Mouse (Mus musculus): ENCODE data around the gene Grid1. TPM values are rescaled to one million over a fixed set of nuclear protein-coding genes. Genes with fewer than 3 reads are reported as not detected.

The Grid1 gene
- polyA plus RNA-seq, 1 experiment from 2014 or later = 2.4 TPM

DNA sequence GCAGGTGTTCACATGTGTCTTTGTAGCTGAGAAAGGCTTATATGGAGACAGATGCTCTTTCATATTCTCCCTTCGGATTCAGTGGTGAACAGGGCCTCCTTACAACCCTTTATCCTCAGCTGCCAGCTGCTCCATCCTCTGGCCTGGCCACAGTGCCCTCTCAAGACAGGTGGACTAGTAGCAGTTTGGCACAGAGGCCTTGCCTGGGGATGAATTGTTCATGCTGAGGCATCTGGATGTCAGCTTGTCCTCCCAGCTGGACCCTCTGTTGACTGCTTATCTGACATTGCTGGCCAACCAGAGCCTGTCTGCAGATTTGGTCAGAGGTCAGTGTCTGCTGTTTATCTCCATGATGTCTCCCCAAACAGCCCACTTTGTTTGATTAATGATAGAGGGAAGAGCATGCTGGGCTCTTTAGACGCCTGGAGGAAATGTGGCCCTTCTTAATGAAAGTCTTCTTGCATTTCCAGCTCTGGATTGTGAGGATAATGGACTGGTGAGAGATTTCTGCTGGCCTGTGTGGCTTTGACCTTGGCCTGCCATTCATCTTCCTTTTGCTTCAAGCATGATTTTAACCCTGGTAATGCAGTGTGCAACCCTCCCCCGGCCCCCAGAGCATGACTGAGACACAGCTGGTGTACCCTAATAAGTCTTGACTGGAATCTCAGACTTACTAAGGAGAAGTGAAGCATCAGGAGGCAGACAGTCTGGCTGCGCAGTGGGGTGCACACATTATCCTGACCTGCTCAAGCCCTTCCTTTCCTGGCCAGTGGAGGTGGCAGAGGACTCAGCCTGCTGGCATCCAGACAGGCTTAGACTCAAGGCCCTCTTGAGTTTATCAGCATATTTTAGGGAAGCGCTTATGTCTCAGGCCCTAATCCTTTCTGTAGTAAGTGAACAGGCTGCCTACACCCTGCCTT lies 493.7 kb downstream of the Grid1 start:
- H3K4me2 ChIP-seq (replicated peaks) = no peak overlapping the region
- 0 out of 2 replicates have a peak, but pooled peaks have one; percentile 41 for ATAC-seq (ENCODE audit: low FRiP score, low read depth)
- H3K9ac ChIP-seq = no peak overlapping the region
- no peak overlapping the region for H3K27ac ChIP-seq
- 58% methylated on average over 5 of the region's 5 CpGs for WGBS
- no peaks in the 10 kb centered on the region for H3K27me3 ChIP-seq (replicated peaks)
- no peaks in the 10 kb centered on the region for H3K9me3 ChIP-seq
- H3K4me1 ChIP-seq = no peaks in the 10 kb centered on the region
- H3K36me3 ChIP-seq = no peaks in the 10 kb centered on the region
- no peak overlapping the region for H3K4me3 ChIP-seq

DNA sequence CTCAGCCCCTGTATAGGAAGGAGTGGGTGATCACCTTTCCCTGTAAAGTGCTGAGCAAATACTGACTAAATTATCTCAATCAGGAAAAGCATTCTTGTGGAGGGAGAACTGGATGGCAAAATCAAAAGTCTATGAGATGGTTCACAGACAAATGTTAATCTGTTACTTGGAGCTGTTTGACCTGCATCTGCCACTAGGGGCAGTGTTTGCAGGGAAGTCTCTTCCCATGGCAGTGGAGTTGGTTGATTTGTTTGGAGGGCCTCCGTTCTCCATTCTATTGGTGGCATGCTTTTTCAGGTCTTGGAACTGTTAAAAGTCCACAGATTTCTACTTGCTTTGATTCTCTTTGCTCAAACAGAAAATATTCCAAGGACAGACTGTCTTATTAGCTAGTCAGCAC lies 506.4 kb downstream of the Grid1 start:
- H3K27me3 ChIP-seq (replicated peaks) = no peaks in the 10 kb centered on the region
- ATAC-seq (ENCODE audit: low FRiP score, low read depth) = no peak

DNA sequence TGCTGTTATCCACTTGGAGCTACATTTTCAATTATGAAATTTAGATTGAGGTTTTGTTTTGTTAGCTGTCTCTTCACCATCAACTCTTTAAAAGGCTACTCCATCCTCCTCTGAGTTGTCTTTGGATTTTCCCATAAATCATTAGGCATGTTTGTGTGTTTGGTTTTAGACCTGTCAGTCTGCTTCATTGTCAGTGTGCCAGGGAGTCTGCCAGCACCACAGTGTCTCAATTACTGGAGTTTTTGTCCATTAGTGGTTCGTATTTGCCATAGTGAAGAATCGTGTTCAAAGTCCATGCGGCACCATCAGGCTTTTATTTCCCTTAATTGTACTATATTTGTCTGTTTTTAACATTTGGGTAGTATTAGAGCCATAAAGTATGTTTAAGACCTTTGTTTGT lies 516.7 kb downstream of the Grid1 start:
- no peaks in the 10 kb centered on the region for H3K4me1 ChIP-seq
- no peaks in the 10 kb centered on the region for H3K36me3 ChIP-seq
- H3K4me2 ChIP-seq (replicated peaks) = no peak overlapping the region
- H3K27ac ChIP-seq = no peak overlapping the region
- H3K9ac ChIP-seq = no peak overlapping the region
- 87% methylated on average over 3 of the region's 3 CpGs for WGBS
- H3K4me3 ChIP-seq = no peak overlapping the region
- H3K27me3 ChIP-seq (replicated peaks) = no peaks in the 10 kb centered on the region
- ATAC-seq (ENCODE audit: low FRiP score, low read depth) = no peak
- no peaks in the 10 kb centered on the region for H3K9me3 ChIP-seq

More for the DNA sequence above, 506.4 kb downstream of the Grid1 start:
- Histone ChIP-seq H3K9me3 (no peaks in the 10 kb centered on the region), H3K36me3 (no peaks in the 10 kb centered on the region), H3K27ac (no peak overlapping the region), H3K9ac (no peak overlapping the region), H3K4me1 (no peaks in the 10 kb centered on the region), H3K4me3 (no peak overlapping the region), H3K4me2 (replicated peaks) (no peak overlapping the region)
- 82% methylated on average over 1 of the region's 1 CpGs for WGBS

DNA sequence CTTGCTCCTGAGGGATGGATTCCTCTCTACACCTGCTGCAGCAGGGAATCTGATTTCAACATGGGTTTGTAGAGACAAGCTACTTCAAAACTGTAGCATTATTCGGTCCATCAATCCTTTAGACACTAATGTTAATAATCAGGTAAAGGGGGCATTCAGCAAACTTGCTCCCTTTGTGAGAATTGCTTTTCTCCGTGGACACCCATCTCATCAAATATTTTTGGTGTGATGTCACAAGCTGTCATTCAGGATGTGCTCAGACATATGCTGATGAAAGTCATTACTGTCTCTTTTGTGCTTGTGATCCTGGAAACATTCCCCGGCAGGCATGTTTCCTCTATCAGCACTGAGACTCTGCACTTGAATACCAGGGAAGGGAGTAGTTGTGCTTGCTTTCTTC lies 536.1 kb downstream of the Grid1 start:
- H3K27me3 ChIP-seq (replicated peaks) = no peaks in the 10 kb centered on the region
- no peak overlapping the region for H3K27ac ChIP-seq
- WGBS = 72% methylated on average over 3 of the region's 3 CpGs
- no peaks in the 10 kb centered on the region for H3K36me3 ChIP-seq
- H3K9me3 ChIP-seq = no peaks in the 10 kb centered on the region
- H3K4me1 ChIP-seq = no peaks in the 10 kb centered on the region
- H3K9ac ChIP-seq = no peak overlapping the region
- ATAC-seq (ENCODE audit: low FRiP score, low read depth) = no peak
- H3K4me3 ChIP-seq = no peak overlapping the region
- H3K4me2 ChIP-seq (replicated peaks) = no peak overlapping the region

DNA sequence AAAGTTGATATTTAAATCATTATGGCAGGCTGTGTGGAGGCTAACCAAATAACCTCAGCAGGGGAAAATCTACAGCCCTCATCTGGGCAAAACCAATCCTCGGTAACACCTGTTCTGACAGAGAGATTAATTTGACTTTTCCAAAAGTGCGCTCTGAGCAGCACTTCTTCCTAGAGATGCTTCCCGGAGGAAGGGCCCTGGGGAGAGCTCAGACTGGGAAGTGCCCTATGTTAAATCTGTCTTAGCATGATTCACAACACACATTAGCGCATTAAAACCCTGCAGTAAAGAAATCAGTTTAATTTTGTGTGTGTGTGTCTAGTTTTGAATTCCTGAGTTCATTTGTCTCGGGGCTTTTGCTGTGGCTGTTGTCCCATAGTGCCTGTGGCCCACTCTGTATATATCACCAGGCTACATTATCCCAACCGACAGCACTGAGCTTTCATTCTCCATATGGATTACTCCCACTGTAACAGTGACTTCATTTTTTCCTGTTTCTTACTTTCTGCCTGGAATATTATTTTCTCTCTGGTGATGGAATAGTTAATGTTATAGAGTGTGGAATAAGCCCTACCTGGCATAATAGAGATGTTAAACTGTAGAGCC lies 536.7 kb downstream of the Grid1 start:
- WGBS = 75% methylated on average over 6 of the region's 6 CpGs
- H3K4me1 ChIP-seq = no peaks in the 10 kb centered on the region

DNA sequence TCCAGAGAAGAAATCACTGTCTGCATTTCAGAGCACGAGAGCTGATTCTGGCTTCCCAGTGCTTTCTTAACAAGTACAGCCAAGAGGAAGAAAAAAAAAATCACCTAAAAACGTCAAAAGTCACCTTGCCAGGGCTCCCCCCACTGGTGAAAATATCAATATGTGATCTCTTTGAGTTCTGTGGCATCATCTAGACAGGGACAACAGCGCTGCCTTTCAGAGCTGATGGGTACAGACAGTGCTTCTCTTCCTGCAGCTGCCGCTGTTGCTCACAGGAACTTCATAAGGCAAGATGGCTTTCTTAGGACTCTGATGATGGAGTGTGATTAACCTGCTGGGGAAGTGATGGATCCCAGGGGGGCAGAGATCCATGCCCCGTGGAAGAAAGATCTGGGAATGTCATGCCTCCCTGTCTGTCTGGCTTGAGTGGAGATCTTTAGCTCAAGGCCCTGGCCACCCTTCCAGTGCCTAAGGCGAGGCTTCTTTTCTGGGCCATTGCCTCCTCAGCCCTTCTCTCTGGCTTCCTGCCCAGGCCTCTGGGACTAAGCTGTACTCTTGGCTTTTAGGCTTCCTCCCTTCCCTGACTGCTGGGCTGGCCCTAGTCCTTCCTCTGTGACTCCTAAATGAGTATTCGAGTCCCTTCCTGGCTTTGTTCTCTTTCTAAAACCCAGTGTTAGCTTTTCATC lies 538.4 kb downstream of the Grid1 start:
- Histone ChIP-seq H3K36me3 (no peaks in the 10 kb centered on the region), H3K27ac (no peak overlapping the region), H3K4me3 (no peak overlapping the region), H3K27me3 (replicated peaks) (no peaks in the 10 kb centered on the region), H3K9ac (no peak overlapping the region), H3K4me1 (no peaks in the 10 kb centered on the region), H3K9me3 (no peaks in the 10 kb centered on the region), H3K4me2 (replicated peaks) (no peak overlapping the region)
- 69% methylated on average over 7 of the region's 7 CpGs for WGBS
- no peak for ATAC-seq (ENCODE audit: low FRiP score, low read depth)

More for the DNA sequence above, 536.7 kb downstream of the Grid1 start:
- Histone ChIP-seq H3K9me3 (no peaks in the 10 kb centered on the region), H3K36me3 (no peaks in the 10 kb centered on the region), H3K27me3 (replicated peaks) (no peaks in the 10 kb centered on the region), H3K27ac (no peak overlapping the region), H3K4me3 (no peak overlapping the region), H3K4me2 (replicated peaks) (no peak overlapping the region), H3K9ac (no peak overlapping the region)
- no peak for ATAC-seq (ENCODE audit: low FRiP score, low read depth)

DNA sequence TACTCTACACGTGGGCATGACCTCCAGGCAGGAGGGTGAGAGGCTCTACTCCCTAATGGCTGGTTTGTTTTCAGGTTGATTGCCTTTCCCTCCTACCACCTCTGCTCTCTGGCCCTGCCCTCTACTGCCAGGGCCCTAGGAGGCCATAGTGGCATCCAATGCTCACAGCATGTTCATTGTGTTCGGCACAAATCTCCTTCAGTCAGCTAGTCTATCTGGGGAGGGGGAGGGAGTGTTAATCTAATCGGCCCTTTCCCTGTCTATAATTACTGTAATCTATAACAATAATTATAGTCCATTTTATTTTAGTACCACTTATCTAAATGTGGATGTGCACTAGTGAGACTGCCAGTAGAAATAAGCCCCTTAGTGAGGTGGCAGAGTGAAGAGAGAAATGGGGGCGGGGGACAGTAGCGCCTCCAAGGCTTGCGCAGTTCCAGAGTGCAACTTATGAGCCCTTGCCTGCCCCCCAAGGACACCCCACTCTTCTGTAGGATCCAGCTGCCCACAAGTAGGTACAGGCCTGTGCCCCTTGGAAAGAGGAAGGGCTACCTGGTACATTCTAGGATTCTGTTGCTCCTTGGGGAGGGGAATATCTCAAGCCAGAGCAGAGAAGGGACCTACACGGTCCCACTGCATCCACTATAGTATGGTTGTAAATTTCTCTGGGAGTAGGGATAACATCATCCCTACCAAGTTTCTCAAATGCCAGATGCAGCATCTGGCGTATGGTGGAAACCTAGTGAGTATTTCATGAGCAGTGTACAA lies 545.5 kb downstream of the Grid1 start:
- no peaks in the 10 kb centered on the region for H3K27me3 ChIP-seq (replicated peaks)
- H3K9ac ChIP-seq = no peak overlapping the region
- H3K27ac ChIP-seq = no peak overlapping the region
- H3K4me2 ChIP-seq (replicated peaks) = no peak overlapping the region
- no peaks in the 10 kb centered on the region for H3K9me3 ChIP-seq
- H3K4me3 ChIP-seq = no peak overlapping the region
- 74% methylated on average over 8 of the region's 8 CpGs for WGBS
- no peaks in the 10 kb centered on the region for H3K4me1 ChIP-seq
- no peak for ATAC-seq (ENCODE audit: low FRiP score, low read depth)
- no peaks in the 10 kb centered on the region for H3K36me3 ChIP-seq

DNA sequence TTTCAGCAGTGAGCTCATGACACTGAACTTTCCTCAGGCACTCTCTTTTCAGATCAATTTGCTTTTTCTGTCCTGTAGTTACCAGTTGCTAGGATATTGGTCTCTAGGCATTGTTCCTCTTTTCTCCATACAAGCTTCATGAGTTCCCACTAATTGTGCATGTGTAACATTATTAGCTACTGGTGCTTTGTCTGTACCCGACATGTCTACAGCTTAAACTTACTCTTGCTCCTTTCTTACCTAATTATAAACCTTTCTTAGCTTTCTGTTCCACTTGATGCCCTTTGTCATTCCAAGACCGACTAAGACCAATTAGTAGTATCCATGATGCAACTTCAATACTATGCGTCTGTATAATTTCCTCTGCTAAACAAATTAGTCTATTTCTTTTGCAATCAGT lies 554.5 kb downstream of the Grid1 start:
- Histone ChIP-seq H3K27ac (no peak overlapping the region), H3K4me1 (no peaks in the 10 kb centered on the region), H3K9me3 (no peaks in the 10 kb centered on the region; the same call in 1 of the 2 replicates), H3K36me3 (no peaks in the 10 kb centered on the region), H3K4me3 (no peak overlapping the region), H3K4me2 (replicated peaks) (no peak overlapping the region), H3K9ac (no peak overlapping the region), H3K27me3 (replicated peaks) (no peaks in the 10 kb centered on the region)
- ATAC-seq (ENCODE audit: low FRiP score, low read depth) = no peak
- 85% methylated on average over 3 of the region's 3 CpGs for WGBS

DNA sequence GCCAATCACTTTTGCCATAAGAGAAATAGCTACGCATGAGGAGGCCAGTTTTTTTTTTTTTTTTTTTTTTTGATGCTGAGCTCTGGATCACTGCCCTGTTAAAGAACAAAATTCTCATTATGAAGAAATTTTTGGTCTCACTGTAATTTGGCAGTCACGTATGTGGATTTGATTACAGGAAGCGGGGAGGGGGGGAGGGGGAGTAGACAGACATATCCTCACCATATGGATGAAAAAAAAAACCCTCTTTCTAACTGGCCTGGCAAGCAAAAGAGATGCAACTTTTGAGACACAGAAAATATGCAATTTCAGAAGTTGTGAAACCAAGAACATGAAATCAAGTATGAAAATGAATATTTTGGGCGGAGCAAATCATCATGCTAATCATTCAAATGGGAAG lies 573.7 kb downstream of the Grid1 start:
- H3K9me3 ChIP-seq = no peaks in the 10 kb centered on the region
- WGBS = 91% methylated on average over 4 of the region's 4 CpGs
- no peak overlapping the region for H3K4me2 ChIP-seq (replicated peaks)
- no peaks in the 10 kb centered on the region for H3K27me3 ChIP-seq (replicated peaks)
- H3K27ac ChIP-seq = no peak overlapping the region
- ATAC-seq (ENCODE audit: low FRiP score, low read depth) = no peak
- H3K4me1 ChIP-seq = no peaks in the 10 kb centered on the region
- no peak overlapping the region for H3K4me3 ChIP-seq
- H3K9ac ChIP-seq = no peak overlapping the region
- H3K36me3 ChIP-seq = no peaks in the 10 kb centered on the region

DNA sequence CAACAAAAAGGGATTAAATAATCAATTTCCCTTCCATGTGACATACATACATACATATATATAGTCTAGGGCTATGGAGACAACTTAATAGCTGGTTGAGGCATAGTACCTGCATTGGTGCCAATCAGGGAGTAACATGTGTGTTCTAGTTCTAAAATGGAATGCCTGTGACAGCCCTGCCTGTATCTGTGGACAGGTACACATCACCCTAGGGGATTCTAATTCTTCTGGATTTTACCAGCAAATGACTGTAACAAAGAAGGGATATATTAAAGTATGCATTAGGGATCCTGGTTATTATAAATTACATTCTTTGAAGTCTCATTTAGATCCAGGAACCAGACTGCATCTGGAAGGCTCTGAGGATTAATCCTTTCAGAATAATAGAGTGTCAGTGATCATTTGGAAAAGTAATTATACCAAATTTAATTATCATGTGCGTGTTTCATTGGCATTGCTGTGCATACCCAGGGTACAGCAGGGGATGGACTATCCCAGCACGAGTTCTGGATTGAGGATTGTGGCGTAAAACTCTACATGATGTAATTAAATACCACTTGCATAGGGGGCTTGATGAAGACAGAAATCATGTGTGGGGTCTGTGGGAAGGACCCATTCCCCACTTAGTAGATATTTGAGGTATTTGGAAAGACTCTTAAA lies 584.5 kb downstream of the Grid1 start:
- H3K4me3 ChIP-seq = no peak overlapping the region
- no peaks in the 10 kb centered on the region for H3K4me1 ChIP-seq
- H3K27ac ChIP-seq = no peak overlapping the region
- no peak overlapping the region for H3K4me2 ChIP-seq (replicated peaks)
- WGBS = 89% methylated on average over 3 of the region's 3 CpGs
- H3K9ac ChIP-seq = no peak overlapping the region
- no peaks in the 10 kb centered on the region for H3K36me3 ChIP-seq
- no peaks in the 10 kb centered on the region for H3K27me3 ChIP-seq (replicated peaks)
- no peaks in the 10 kb centered on the region for H3K9me3 ChIP-seq
- ATAC-seq (ENCODE audit: low FRiP score, low read depth) = no peak

DNA sequence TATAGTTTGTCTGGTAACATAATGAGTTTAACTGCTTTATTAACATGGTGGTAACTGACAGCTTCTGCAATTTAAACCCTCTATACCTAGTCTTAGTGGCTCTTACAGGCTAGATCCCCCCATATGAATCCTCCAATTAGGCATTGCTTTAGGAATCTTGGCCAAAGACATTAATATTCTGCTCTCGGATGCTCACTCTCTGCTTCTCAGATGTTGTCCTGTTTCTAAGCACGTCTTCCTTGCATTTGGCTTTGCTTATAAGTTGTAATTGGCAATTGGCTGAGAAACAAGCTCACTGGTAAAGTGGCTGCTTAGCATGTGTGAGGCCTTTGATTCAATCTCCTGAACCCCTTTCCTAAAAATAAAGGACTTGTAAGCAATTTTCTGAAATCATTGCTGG lies 610.4 kb downstream of the Grid1 start:
- no peaks in the 10 kb centered on the region for H3K27me3 ChIP-seq (replicated peaks)
- H3K36me3 ChIP-seq = no peaks in the 10 kb centered on the region
- no peak for ATAC-seq (ENCODE audit: low FRiP score, low read depth)
- no peak overlapping the region for H3K4me2 ChIP-seq (replicated peaks)
- H3K9ac ChIP-seq = no peak overlapping the region
- no peaks in the 10 kb centered on the region for H3K4me1 ChIP-seq
- WGBS = 87% methylated on average over 2 of the region's 2 CpGs
- H3K9me3 ChIP-seq = no peaks in the 10 kb centered on the region
- no peak overlapping the region for H3K4me3 ChIP-seq
- no peak overlapping the region for H3K27ac ChIP-seq

Measured in neural tube, embryonic 12.5 days (tissue).